Mouse (Mus musculus): Measurements from ENCODE around the gene Osbp2.

The Osbp2 gene

DNA sequence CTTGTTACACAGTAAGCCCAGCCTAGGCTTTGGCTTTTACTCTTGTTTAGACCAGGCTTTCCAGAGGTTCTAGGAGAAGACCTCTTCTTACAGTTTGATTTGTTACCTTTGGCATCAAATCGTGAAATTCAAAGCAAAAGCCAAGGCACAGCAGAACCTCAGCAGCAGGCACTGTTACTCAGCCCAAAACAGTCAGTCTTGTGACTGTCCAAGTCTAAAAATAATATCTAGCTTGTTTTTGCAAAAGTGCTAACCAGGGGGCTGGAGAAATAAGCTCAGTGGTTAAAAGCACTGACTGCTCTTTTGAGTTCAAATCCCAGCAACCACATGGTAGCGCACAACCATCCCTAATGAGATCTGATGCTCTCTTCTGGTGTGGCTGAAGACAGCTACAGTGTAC is 176.8 kb downstream of the Osbp2 start:
- DNase-seq, result no peak

DNA sequence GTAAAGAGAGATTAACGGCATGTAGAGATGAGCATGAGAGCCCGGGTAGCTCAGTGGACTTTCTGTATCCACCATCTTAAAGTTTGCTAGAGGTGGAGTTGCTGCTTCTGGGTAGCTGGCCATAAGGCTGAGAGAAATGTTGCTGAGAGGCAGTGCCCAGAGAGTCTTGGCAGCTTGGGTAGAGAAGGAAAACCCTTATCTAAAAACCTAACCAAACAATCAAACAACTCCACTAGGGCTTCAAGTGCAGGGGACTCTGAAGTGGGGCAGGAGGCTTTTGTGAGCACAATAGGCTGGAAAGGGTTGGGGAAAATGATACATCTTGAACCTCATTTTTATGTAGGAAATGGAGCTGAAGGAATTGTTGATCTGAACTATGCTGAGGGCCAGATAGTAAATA is 177.4 kb downstream of the Osbp2 start:
- no peak for DNase-seq

DNA sequence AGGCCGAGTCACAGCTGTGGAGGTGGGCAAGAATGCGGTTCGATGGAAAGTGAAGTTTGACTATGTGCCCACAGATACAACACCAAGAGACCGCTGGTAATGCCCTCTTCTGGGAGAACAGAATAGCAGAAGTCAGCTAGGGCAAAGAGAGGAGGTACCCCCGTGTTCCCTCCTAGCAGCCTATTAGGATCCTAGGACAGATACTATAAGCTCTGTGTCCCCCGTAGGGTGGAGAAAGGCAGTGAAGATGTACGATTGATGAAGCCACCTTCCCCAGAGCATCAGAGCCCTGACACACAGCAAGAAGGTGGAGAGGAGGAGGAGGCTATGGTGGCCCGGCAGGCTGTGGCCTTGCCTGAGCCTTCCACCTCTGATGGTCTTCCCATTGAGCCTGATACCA is 178.3 kb downstream of the Osbp2 start:
- DNase-seq, result no peak

DNA sequence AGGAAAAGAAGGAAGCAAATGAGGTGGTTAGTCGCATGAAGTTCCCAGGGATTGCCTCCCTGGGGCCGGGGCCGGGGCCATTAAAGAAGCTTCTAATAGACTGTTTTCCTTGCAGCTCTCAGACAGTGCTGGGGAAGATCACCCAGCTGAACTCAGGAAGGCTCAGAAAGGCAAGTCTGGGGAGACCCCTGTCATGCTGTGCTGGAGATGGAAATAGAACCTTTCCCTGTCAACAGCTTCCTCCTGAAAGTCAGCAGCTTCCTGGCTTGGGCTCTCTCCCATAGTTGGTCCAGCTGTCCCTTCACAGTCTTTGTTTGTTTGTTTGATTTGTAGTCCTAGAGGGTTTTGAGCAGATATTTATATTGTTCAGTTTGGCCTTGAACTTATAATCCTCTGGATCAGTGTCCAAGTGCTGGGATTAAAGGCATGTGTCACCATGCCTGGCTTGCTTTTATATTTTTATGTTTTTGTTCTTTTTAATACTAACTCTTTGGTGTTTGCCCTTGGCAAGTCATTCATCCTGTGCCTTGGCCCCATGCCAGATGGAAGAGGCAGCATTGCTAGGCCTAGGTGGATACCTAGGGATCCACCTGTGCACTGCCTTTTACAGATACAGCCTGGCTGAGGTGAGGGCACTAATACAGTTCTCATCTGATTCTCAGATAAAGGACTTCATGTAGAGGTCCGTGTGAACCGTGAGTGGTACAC is 178.8 kb downstream of the Osbp2 start:
- DNase-seq, result peak; percentile 53

DNA sequence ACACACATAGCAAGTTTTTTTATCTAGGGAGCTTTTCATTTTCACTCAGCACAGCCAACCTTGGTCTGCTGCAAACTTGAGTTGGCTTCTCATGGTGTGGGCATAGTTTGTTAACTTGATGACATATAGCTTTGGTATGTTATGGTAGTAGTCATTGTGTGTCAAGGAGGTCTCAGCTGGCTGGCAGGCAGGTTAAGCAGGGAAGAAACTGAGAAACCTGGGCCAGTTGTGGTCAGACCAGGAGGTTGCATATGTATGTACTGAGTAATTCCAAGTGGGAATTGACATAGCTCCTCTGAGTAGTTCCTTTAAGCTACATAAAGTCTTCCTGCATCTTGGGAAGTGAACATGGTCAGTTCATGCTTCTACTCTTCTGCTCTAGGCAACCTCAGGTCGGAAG is 179.5 kb downstream of the Osbp2 start:
- DNase-seq, result no peak

DNA sequence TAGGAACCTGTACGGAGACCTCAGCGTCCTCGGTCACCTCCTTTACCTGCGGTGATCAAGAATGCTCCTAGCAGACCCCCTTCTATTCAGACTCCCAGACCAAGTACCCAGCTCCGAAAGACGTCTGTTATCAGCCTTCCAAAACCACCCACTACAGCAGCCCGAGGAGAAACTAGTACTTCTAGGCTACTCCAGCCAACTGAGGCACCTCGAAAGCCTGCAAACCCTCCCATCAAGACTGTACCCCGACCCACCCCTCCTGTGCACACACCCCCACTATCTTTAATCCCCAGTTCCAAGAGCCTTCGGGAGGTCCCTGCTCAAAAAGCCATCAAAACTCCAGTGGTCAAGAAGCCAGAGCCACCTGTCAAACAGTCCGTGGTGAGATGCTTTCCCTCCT is 180.0 kb downstream of the Osbp2 start:
- DNase-seq, result no peak

DNA sequence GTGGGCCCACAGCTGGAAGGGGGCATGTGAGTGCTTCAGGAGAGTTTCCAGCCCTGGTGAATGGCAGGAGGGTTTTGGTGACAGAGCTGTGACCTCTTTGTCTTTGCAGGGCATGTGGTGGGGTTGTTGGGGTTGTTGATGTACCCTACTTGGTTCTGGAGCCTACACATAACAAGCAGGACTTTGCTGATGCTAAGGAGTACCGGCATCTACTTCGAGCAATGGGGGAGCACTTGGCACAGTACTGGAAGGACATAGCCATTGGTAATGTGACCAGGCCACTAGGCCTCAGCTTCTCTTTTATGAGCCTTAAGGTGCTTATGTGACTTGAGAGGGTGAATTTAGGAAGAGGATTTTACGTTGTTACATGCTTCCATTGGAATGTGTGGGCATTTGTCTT is 183.9 kb downstream of the Osbp2 start:
- no peak for DNase-seq

DNA sequence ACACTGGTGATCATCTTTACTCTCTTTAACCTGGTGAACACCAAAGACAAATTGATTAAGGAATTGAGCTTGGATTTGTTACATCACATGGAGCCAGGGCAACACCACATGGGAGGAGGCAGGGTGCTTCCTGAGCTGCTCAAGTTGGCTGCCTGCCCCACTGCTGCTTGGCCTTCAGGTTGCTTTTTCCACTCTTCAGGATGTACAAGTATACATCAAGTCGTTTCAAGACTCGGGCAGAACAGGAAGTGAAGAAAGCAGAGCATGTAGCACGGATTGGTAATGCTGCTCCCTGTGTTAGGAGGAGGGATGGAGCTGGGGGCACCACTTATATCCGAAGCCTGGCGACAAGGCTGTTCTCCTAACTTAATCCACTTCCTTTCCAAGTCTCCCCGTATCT is 186.5 kb downstream of the Osbp2 start:
- DNase-seq, result peak; percentile 49

DNA sequence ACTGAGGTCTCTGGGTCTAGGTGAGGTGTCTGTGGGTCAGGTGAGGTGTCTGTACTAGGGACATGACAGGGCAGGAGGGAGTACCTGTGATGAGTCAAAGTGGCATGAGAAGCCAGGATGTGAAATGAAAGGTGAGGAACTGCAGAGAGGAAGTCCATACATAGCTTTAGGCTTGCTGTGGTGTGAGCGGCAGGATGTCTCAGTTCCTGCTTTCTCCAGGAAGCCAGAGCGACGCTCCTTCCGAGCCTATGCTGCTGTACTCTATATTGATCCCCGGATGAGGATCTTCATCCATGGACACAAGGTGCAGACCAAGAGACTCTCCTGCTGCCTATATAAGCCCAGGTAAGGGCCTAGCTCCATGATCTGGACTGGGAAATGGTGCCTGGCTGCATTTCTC is 187.3 kb downstream of the Osbp2 start:
- no peak for DNase-seq

DNA sequence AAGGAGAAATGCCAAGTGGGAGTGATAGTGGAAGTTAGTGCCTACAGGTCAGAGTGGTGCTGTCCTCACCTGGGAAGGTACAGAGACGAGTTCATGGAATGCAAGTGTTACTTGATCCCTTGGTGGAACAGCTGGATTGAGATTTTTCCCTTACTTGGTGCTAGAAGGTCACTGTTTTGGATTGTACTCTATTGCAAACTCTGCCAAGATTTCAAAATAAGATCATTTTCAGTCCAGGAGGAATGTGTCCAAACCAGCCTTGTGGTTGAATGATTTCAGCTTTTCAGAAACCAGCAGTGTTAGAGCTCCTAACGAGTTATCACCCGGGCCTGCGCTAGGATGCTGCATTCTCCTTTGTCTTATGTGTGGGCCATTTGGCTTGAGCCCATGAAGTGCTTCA is 189.2 kb downstream of the Osbp2 start:
- DNase-seq, result no peak

DNA sequence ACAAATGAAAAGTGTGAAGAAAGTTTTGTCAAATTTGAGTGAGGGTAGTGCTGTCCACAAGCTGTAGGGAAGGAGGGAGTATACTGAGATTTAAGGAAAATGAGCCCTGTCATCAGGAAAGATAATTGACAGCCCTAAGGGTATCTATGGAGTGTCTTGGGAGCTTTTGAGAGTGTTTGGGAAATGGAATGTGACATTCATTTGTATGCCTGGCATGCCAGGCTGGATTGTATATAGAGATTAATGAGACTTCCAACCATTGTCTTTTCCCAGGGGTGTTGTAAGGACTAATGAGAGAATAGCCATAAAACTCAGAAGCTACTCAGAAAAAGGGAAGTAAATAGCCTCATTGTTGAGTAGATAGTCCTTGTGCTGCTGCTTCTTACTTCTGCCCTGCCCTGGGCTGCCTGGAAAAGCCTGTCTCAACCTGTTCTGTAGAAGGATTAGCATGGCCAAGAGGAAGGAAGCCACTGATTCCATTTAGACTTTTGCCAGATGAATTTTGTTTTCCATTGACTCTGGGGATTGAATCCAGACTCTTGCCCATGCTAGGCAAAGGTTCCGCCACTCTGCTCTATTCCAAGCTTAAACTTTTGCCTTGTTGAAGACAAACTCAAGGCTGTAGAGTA is 192.6 kb downstream of the Osbp2 start:
- no peak for DNase-seq

DNA sequence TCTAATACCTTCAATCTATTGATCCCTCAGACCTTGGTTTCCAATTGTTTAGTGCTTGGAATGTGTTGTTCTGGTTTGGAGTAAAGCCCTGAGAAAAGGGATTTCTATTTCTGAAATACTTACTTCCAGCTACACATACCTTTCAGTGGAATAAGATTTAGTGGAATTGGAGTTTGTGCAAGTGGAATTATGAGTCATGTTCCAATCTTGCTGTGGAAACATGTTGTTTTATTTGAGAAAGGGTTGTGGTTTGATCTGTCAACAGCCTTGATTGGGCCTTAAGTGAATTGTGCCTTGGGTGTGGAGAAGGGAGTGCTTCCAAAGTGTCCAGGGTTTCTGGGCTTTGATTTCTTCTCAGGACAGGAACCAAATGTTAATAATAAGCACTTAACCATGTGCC is 193.9 kb downstream of the Osbp2 start:
- no peak for DNase-seq

DNA sequence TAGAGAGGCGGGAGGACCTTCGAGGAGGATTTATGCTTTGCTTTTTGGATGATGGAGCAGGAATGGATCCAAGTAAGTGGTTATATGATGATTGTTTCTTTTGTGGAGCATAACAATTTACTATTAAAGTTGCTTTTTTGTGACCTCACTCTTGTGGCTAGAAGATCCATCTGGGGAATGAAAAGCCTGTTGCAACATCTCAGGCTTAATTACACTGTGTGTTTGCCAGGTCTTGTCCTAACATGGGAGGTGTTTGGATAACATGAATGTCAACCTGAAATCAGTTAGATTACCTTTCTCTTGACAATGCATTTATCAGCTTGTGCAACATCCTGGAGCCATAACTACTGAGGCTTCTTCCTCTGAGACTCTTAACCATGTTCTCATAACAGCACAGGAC is 194.9 kb downstream of the Osbp2 start:
- DNase-seq, result no peak

DNA sequence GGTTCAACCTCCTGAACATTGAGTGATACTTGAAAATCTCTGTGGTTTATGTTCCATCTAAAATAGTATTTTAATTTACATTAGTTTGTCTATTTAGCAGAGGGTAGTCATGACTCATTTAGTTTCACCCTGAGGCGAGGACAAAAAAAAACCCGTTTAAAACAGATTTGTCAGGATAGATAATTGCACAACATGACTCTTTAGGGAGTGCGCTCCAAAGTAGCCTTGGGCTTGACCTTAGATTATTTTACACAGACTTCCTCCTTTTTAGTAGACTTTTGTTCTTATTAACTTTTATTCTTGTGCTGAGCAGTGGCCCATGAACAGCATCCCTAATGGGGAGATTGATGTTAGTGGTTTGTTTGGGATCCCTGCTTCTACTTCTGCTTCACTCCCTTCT is 196.2 kb downstream of the Osbp2 start:
- DNase-seq, result no peak

DNA sequence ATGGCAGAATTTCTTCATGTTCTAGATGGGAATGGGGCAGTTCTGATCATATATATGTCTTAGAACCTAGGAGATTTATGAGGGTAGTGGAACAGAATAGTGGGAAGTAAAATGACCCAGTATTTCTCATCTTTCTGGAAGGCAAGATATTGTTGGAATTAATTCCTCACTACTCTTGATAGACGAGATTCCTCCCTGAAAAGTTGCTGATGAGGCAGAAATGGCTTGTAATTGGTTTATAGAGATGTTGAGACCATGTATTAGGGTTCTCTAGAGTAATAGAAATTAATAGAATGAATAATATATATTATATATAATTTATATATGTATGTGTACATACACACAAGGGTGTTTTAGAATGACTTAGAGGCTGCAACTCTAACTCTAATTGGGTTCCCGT is 201.7 kb downstream of the Osbp2 start:
- DNase-seq, result no peak

Measured in kidney, postnatal 14 days (tissue).